Mouse (Mus musculus) erythroid progenitor cell, adult 5-6 weeks (primary cell): ENCODE measurements around the gene Cmss1. TPM values are rescaled to one million over a fixed set of nuclear protein-coding genes. Genes with fewer than 3 reads are reported as not detected.

Source experiments
- ATAC-seq: replicated peaks from 2 replicates; pipeline ENCODE4 v1.8.0; 2016; ENCODE audit warnings: moderate number of reproducible peaks, mild to moderate bottlenecking, moderate TSS enrichment, inconsistent platforms; ENCODE audit not compliant: poor library complexity, low FRiP score, severe bottlenecking
- total RNA-seq, 2 experiments: library from RNA; stranded (forward) in 1 of 2; stranded (reverse) in 1 of 2; fragments of 150-400 nt in 1 of 2; fragments of 186-747, 209-891 nt in 1 of 2; gene quantifications; 2 replicates each; pipeline versions ENCODE4 v1.2.3 to v1.2.4; 2015 to 2017; ENCODE audit warnings: low replicate concordance in 2 of 2

Cmss1 gene
- total RNA-seq, 2 experiments from 2014 or later = 8.4 TPM; not detected in 1

DNA sequence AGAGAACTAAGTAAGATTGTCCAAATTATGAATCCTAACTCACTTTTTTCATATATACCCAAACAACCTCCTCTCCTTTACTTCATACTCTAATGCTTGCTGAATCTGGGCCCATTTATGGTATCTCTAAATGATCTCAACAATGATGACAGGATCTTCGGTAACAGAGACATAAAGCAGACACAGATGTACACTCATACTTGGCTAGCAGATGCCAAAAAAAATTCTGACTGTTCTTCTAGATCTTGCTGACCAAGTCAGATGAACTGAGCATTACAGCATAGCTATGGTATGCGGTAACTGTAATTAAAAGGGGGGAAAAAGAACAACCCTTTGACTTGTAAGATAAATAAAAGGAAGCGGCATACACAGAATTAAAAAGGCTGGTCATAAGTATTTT lies 43.2 kb downstream of the Cmss1 start:
- no peak for ATAC-seq

DNA sequence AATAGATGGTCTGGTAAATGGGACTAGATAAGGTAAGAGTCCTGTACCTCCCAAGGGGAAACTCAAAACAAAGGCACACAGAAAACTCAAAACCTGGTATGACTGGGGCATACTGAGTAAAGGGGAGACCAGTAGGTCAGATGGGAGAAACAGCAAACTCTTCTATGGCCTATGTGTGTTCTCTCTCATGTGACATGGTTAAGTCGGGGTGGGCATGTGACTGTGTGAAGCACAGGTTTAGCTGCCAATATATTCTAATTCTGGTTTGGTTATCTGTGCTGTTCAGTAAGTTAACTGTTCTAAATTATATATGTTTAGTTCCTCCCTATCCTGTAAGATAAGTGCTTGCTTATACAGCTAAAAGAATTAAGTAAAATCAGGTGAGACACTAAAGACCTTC lies 46.5 kb downstream of the Cmss1 start:
- ATAC-seq = no peak

DNA sequence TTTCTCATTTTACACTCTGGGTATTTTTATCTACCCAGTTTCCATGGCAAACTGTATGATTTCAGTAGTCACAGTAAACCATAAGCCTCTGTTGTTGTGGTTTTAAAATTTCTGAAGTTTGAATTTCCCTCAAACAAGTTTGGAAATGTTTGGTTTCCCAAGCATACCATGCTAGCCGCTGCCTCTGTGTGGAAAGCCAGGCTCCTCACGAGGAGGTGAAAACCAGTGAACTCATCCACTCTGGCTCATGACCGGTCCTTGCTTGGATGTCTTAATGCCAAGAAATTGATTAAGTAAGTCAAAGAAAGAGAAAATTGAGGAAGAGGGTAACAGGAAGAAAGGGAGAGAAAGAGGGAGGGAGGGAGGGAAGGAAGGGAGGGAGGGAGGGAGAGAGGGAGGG lies 48.4 kb downstream of the Cmss1 start:
- no peak for ATAC-seq

DNA sequence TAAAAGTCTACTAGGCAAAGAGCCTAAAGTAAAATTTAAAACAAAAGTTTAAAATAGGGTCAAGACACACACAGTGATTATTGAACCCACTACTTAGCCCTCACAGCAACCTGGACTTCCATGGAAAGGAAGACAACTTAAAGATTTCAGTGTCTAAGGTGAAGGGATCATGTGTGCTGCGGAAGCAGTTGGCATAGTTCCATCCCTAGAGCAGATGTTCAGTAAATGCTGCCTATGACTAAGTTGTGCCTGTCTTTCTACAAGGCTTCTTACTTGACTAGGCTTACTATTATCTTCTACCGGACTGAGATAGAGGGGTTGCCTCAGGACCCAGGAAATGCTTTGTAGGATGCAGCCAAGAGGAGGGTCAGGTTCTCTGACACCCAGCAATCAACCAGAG lies 50.4 kb downstream of the Cmss1 start:
- no peak for ATAC-seq

DNA sequence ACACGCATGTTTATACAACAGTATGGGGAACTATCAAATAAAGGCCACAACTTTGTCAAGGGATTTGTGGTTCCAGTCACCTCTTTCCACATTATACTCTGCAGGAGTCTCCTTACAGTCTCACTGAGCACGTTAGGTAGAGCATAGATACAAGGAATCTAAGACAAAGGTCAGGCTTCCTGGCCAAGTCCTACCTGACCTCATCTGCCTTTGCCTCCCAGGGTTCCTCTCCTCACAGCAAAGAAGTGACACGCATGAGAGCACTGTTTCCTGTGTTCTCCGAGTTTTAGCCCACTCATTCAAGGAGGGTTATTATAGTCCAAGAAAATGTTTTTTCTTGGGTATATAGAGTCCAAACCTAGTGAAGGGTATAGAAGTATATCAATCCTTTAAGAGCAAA lies 51.0 kb downstream of the Cmss1 start:
- ATAC-seq = no peak

DNA sequence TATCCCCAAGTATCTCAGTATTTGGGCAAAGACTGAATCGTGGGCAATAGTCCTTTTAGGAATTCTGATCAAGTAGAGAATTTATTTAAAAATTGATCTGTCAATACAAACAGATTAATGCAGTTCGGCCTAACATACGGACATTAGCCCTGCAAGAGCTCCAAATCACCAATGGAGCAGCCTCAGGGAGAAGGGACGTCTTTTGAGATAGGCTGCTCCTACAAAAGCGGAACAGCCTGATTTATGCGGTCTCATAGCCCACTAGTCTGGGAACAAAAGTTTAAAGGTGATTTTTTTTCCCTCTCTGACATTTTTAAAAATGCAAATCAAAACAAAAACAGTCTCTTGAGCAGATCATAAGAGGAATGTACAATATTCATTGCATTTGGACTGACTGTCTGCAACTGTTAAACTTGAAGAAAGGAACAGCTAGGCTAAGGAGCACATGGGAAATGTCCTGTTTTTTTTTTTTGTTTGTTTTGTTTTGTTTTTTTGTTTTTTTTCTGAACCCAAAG lies 51.7 kb downstream of the Cmss1 start:
- ATAC-seq = no peak

DNA sequence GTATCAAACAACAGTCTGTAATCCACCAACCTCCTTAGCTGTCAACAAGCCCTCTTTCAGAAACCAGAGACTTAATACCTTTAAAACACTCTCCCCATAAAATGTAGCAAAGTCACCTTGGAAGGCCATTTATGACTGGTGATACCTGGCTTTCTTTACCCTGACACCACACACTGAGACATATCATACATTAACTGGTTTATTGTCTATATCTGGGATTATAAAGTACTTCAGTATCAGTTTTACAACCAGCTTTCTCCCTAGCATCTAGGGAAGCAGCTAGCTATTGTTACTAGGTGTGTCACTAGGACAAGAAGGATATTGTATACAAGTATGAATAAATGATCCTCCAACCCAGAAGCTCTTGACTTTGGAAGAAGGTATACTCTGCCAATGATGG lies 53.4 kb downstream of the Cmss1 start:
- no peak for ATAC-seq

DNA sequence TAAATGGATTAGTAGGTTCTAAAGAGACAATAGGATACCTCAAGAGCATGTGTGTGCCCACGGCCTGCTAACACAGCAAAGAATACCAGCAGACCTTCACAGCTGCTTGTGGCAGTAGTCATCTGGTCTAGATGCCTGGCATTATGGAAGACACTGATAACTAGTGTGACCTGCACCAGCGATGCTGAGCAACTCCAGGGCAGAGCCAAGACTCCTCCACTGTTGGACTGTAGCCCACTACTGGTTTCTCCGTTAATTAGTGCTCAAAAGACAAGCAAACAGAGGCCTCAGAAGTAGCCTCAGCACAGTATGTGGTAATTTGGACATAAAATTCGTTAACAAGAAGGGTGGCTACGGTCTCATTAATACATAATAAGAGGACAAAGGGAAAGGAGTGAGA lies 54.0 kb downstream of the Cmss1 start:
- ATAC-seq = no peak

DNA sequence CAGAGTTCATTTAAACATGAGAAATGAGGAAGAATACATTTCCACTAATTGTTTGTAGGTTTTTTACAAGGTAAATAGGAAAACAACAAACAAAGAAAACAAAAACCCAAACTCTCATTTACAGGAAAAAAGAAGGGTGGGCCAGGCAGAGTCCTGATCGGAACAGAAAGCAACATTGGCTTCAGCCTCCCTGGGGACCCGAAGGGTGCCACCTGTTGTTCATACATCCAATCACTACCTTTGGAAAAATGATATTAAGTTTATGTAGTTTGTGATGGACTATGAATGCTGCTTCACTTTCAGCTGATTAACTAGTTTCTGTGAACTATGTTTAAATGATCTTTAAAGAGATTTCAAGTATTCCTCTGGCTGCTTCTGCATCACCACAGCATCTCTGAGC lies 55.0 kb downstream of the Cmss1 start:
- ATAC-seq = no peak

DNA sequence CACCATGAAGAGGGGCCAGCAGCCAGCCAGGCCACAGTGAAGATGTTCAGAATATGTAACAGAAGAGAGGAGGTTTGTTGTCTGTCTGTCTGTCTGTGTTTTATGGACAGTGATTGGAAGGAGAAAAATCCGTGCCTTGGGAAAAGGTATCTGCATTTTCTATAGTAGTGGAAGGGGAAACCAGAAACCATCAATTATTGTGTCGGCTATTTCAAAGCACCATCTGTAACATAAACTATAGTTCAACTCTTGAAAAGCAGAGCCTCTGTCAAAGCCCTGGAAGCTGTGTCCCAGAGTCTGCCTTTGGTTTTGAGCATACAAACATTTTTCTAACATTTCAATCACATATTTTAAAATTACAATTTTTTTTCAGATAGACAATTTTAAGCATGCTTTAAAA lies 55.8 kb downstream of the Cmss1 start:
- ATAC-seq = no peak

DNA sequence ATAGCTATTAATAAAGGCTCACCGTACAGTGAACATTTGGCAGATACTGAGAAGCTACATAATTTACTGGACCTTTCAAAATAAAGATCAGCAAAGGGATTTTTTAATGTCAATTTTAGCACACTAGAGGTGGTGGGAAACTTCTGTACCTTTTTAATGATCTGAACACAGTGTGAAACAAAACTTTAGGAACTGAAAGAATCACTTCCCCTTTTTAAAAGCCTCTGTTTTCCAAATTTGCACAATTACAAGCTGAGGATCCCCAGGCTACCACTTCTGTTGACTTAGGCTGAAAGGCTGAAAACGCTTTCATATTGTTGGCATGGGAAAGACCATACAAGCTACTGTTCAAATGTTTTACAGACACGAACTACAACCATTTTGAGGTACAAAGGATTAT lies 56.6 kb downstream of the Cmss1 start:
- no peak for ATAC-seq

DNA sequence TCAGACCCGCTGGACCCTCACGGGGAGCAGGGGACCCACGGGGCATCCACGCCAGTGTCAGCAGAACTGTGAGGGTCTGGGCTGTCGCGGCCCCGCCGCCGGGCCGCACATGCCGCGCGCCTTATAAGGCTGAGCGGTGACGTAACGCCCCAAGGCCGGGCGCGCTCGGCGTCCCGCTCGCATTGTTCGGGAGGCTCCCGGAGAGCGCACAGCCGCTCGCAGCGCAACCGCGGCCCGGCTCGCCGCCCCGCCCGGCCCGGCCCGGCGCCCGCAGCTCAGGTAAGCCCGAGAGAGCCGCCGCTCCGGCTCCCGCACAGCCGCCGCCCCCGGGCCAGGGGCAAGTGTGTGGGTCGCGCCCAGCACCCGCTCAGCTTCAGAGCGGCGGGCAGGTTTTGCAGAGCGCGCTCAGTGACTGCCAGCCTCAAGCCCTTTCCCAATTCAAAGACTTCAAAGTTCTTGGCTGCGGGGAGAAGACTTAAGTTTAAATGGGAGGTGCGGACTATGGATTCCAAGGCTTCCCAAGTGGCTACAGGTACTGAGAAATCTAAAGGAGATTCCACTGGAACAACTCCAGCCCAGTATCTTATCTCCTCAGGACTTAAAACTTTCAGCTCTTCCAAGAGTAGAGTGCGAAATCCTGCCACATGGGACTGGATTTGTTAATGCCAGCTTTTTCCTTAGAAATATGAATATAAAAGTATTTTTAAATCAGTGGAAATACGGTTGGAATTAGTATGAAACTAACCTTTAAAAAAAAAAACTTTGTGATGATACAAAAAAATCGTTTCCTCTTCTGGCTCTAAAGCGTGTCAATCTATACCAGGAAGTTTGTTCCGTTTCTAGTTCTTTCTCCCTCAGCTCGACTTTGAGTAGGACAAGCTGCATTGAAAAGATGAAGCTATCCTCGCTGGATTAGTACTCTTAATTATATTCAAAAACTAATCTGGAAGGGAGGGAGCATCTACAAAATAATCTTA lies 57.3 kb downstream of the Cmss1 start:
- ATAC-seq = no peak

DNA sequence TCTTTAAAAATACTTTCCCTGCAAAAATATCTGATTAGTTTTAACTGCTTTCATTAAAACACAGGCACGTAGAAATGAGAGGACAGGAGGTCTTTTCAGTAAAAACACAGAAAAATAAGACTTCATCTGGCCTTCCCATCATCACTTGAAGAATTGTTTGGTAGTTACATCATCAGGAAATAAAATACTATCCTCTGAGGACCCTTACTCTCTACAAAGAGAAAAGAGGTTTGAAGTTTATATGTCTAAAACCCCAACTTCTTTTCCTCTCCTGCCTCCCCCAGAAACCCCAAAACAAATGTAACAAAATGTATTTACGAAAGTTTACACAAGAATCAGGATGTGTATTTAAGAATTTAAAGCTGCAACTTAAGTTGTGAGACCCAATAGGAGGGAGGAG lies 58.1 kb downstream of the Cmss1 start:
- no peak for ATAC-seq

DNA sequence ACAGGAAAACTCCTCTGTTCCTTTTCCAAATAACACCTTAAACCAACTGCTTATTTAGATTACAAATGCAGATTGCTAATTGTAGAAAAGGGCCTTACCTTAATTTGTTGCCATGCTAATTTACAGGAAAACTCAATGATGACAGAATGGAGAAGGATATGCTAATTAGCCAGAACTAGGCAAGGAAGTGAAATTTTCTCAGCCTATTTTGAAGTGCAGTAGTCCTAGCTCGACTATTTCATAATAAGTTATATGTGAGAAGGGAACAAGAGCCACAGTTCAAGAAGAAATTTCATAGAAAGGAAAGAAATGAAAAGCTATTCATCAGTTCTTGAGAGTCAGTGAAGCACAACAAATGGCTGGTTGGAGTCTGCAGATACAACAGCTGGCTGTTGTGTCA lies 60.3 kb downstream of the Cmss1 start:
- ATAC-seq = no peak

DNA sequence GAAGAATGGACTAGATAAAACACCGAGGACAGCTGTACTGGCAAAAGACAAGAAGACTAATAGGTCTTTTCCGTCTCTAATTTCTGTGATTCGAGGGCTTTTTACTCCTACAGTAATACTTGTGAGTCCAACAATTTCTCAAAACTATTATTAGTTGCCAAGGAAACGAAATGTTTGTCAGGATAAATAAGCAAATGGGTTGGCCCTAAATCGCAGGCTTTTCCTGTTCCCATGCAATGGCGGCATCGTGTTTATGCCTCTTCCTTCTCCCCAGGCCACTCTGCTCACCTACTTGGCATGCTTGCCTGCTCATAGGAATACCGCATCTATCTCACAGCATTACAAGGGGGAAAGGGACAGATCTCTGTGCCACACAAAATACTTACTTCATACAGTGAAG lies 62.2 kb downstream of the Cmss1 start:
- ATAC-seq = no peak

DNA sequence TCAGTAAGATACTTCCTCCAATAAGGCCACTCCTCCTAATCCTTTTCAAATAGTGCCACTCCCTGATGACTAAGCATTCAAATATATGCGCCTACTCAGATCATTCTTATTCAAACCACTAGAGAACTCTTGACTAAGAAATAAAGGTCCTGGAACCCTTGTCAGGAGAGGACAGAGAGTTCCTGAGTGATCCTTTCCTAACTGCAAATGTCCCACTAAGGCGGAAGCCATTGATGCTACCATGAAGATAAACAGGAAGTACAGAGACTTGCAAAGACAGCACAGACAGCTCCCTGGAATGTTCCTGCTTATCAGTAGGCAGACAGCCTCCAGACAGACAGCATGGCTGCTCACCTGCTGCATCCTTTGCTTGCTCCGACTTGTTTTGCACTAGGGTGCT lies 63.4 kb downstream of the Cmss1 start:
- no peak for ATAC-seq

DNA sequence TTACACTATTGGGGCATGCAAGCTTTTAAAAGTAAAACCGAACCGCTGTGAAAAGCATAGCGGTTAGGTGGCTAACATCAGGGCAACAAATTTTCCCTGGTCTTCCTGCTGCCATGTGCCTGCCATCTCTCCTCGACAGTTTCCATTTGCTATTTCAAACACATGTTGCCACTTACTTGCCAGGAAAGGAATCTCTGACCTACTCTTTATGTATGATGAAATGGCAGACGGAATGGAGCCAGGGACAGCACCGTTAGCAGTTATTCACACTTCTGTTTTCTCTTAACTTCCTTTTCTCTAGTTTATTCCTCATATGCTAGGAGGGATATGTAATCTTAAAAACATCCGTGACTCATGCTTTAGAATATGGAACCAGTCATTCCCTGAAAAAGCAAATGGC lies 70.2 kb downstream of the Cmss1 start:
- ATAC-seq = no peak

DNA sequence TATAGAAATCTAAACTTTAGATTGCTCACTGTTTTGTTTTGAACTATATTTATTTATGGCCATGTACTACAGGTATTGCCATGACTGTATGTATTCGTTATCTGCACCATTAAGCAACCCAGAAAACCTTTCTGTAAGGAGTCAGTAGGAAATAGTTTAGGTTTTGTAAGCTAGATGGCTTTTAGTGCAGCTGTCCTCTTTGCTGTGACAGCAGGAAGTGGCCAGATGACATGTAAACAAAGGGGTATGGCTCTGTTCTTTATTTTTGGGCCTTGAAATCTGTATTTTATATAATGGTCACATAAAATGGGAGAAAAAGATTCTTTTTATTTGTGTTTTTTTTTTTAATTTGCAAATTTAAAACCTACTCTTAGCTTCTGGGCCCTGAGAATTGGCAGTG lies 71.9 kb downstream of the Cmss1 start:
- ATAC-seq = no peak

DNA sequence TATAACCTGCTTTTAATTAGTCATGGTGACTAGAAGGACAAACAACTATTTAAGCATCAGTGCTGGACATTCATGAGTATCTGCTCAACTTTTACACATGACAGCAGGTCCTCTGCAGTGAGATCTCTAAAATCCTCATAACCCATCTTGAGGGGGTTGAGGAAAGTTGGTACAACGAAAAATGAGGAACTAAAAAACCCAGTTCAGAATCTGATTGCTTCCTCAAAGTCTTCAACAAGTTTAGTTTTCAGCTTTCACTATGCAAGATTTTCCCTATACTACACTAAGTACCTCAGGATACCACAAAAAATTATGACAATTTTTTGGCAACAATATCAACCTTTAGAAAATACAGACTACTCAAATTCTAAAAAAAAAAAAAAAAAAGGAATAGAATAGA lies 72.3 kb downstream of the Cmss1 start:
- ATAC-seq = no peak

DNA sequence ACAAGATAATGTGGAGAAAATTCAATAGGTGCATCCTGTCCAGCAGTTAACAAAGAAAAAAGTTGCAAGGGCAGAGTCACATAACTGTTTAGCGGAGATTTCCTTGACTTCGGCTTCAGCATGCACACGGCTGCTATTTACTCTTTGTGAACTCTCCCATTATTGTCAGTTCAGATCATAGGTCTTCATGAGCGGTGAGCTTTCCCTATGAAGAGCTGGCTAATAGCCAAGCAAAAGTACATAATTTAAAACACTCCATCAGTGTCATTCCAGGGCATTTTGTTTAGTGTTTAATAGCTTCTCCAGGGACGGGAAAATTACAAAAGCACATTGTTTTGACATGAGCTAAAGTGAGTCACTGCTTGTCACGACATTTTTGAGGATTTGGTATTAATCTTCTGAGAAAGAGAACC lies 74.6 kb downstream of the Cmss1 start:
- ATAC-seq = no peak

DNA sequence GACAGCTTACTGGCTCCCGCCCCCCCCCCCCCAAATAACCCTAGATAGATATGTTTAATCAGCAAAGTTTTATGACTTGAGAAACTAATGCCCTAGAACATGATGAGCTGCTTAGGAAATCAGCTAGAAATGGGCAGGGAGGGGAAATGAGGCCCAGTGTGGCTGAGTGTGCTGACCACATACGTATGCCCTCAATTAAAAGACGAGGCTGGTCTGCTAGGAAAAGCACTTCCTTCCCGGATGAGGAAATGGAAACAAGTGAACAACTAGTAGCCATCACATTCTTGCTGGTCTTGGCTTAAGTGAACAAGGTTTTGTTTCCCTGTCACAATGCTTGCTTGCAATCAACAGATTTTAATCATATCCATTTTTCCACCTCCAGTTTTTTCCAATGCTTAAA lies 76.1 kb downstream of the Cmss1 start:
- ATAC-seq = no peak

DNA sequence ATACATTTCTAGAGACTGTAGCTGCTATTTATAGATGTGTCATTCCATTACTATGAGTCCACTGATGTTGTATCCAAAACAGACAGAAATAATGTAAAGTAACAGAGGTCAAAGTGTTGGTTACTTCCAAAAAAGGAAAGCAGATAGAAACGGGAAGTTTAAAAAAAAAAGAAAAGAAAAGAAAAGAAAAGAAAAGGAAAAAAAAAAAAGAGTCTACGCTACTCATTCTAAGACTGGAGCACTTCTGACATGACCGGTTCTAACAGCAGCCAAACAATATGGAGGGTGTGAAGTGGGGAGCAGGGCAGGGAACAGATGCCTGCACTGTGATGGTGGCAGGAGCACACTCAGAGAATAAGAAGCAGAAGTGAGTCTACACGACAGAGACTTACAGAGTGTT lies 78.2 kb downstream of the Cmss1 start:
- ATAC-seq = no peak
